Mouse (Mus musculus): ENCODE measurements at regions not wholly inside any gene's neighbourhood (a gene's known extent, or its start where the extent isn't known, plus 50 kb on each side); places are given as distances from the start of the nearest gene placed in this dataset.

GRCm38 (mm10) chr9:122625081-122625480 is 122.1 kb upstream of the Topaz1 start:
- DNase-seq (ENCODE audit: low spot score in 2 of 2): no peak

GRCm38 (mm10) chr9:122626346-122626745 is 120.8 kb upstream of the Topaz1 start:
- no peak for DNase-seq (ENCODE audit: low spot score in 2 of 2)

GRCm38 (mm10) chr9:122629171-122629904 is 117.8 kb upstream of the Topaz1 start:
- DNase-seq (ENCODE audit: low spot score in 2 of 2): no peak

GRCm38 (mm10) chr9:122631793-122632192 is 115.4 kb upstream of the Topaz1 start:
- no peak for DNase-seq (ENCODE audit: low spot score in 2 of 2)

- no peak for DNase-seq (ENCODE audit: low spot score in 2 of 2)
These were observed 113.7 kb upstream of the Topaz1 start for GRCm38 (mm10) chr9:122633484-122633883.

- peak in 1 of 2 experiments; percentile 38 for DNase-seq (ENCODE audit: low spot score in 2 of 2)
These were observed 111.8 kb upstream of the Topaz1 start for GRCm38 (mm10) chr9:122635138-122635964.

- peak in 1 of 2 experiments; percentile 27 for DNase-seq (ENCODE audit: low spot score in 2 of 2)
These were observed 109.6 kb upstream of the Topaz1 start for GRCm38 (mm10) chr9:122637591-122637990.

GRCm38 (mm10) chr9:122639239-122639638 is 107.9 kb upstream of the Topaz1 start:
- DNase-seq (ENCODE audit: low spot score in 2 of 2): no peak

- no peak for DNase-seq (ENCODE audit: low spot score in 2 of 2)
These were observed 104.2 kb upstream of the Topaz1 start for GRCm38 (mm10) chr9:122642913-122643312.

GRCm38 (mm10) chr9:122645569-122645968 is 101.6 kb upstream of the Topaz1 start:
- no peak for DNase-seq (ENCODE audit: low spot score in 2 of 2)

GRCm38 (mm10) chr9:122650862-122651261 is 96.3 kb upstream of the Topaz1 start:
- DNase-seq (ENCODE audit: low spot score in 2 of 2): no peak

- DNase-seq (ENCODE audit: low spot score in 2 of 2): peak; percentile 20 to 48
These were observed 91.6 kb upstream of the Topaz1 start for GRCm38 (mm10) chr9:122655583-122655982.

- DNase-seq (ENCODE audit: low spot score in 2 of 2): no peak
These were observed 87.1 kb upstream of the Topaz1 start for GRCm38 (mm10) chr9:122660050-122660449.

- no peak for DNase-seq (ENCODE audit: low spot score in 2 of 2)
These were observed 80.0 kb upstream of the Topaz1 start for GRCm38 (mm10) chr9:122666978-122667645.

GRCm38 (mm10) chr9:122667646-122667981 is 79.5 kb upstream of the Topaz1 start:
- DNase-seq (ENCODE audit: low spot score in 2 of 2): no peak

GRCm38 (mm10) chr9:122673777-122674176 is 73.4 kb upstream of the Topaz1 start:
- DNase-seq (ENCODE audit: low spot score in 2 of 2): no peak

- DNase-seq (ENCODE audit: low spot score in 2 of 2): no peak
These were observed 69.0 kb upstream of the Topaz1 start for GRCm38 (mm10) chr9:122678001-122678696.

GRCm38 (mm10) chr9:122687170-122687569 is 60.0 kb upstream of the Topaz1 start:
- DNase-seq (ENCODE audit: low spot score in 2 of 2): no peak

GRCm38 (mm10) chr9:122691879-122692278 is 55.3 kb upstream of the Topaz1 start:
- no peak for DNase-seq (ENCODE audit: low spot score in 2 of 2)

GRCm38 (mm10) chr9:122695724-122696123 is 51.4 kb upstream of the Topaz1 start:
- no peak for DNase-seq (ENCODE audit: low spot score in 2 of 2)

Measured in urinary bladder, postnatal 36 days (tissue).